Mouse (Mus musculus): Measurements from ENCODE around the gene Dab1. TPM values are rescaled to one million over a fixed set of nuclear protein-coding genes. Genes with fewer than 3 reads are reported as not detected.
A peak's percentile ranks its signal among the peaks of the same experiment; 100 is the strongest.

Gene Dab1
- polyA plus RNA-seq, 1 experiment from 2014 or later, result 3.8 TPM

- no peaks in the 10 kb centered on the region for H3K36me3 ChIP-seq
- 51% methylated on average over 7 of the region's 7 CpGs for WGBS
- H3K9ac ChIP-seq, result no peak overlapping the region
- ATAC-seq (ENCODE audit: borderline replicate concordance, extremely low read depth, low FRiP score, low TSS enrichment), result no peak
- H3K27ac ChIP-seq, result no peak overlapping the region
- no peaks in the 10 kb centered on the region for H3K4me1 ChIP-seq
- no peak overlapping the region for H3K4me2 ChIP-seq
- H3K4me3 ChIP-seq, result no peak overlapping the region
- H3K9me3 ChIP-seq, result no peaks in the 10 kb centered on the region
- H3K27me3 ChIP-seq, result no peaks in the 10 kb centered on the region
Observed at GRCm38 (mm10) chr4:104452587-104452986, 833.4 kb downstream of the Dab1 start.

GRCm38 (mm10) chr4:104455151-104455550, 836.0 kb downstream of the Dab1 start:
- H3K4me1 ChIP-seq, result no peaks in the 10 kb centered on the region
- no peaks in the 10 kb centered on the region for H3K9me3 ChIP-seq
- H3K36me3 ChIP-seq, result no peaks in the 10 kb centered on the region
- no peak overlapping the region for H3K4me2 ChIP-seq
- no peak overlapping the region for H3K27ac ChIP-seq
- no peak for ATAC-seq (ENCODE audit: borderline replicate concordance, extremely low read depth, low FRiP score, low TSS enrichment)
- H3K9ac ChIP-seq, result no peak overlapping the region
- whole genome bisulfite sequencing, result 28% methylated on average over 9 of the region's 9 CpGs
- H3K27me3 ChIP-seq, result no peaks in the 10 kb centered on the region
- no peak overlapping the region for H3K4me3 ChIP-seq

DNA sequence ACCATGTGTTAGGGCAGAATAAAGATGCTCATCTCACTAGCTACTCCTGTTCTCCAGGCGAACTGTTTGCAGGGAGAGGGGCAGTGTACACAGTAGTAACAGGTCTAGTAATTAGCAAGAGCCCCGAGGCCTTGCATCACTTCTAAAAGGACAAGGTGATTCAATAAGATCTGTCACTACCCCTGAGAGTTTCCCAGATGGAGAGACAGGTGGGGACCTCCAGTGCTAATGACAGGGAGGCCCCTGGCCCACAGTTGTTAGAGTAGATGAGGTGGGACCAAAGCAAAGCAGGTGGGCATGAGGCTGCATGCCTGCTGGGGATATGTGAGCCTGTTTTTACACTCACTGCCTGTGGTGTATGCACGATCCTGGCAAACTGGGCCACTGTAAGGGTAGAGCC, 836.6 kb downstream of the Dab1 start:
- H3K9me3 ChIP-seq, result no peaks in the 10 kb centered on the region
- no peaks in the 10 kb centered on the region for H3K4me1 ChIP-seq
- no peak overlapping the region for H3K4me3 ChIP-seq
- ATAC-seq (ENCODE audit: borderline replicate concordance, extremely low read depth, low FRiP score, low TSS enrichment), result no peak; the same call in 1 of the 2 replicates
- H3K27me3 ChIP-seq, result no peaks in the 10 kb centered on the region
- no peak overlapping the region for H3K27ac ChIP-seq
- H3K4me2 ChIP-seq, result no peak overlapping the region
- H3K36me3 ChIP-seq, result no peaks in the 10 kb centered on the region
- 56% methylated on average over 3 of the region's 3 CpGs for WGBS
- no peak overlapping the region for H3K9ac ChIP-seq

- Histone ChIP-seq H3K4me2 (no peak overlapping the region), H3K27ac (no peak overlapping the region), H3K9ac (no peak overlapping the region), H3K4me3 (no peak overlapping the region), H3K36me3 (no peaks in the 10 kb centered on the region), H3K4me1 (no peaks in the 10 kb centered on the region), H3K27me3 (no peaks in the 10 kb centered on the region), H3K9me3 (no peaks in the 10 kb centered on the region)
- WGBS, result 74% methylated on average over 7 of the region's 7 CpGs
- ATAC-seq (ENCODE audit: borderline replicate concordance, extremely low read depth, low FRiP score, low TSS enrichment), result no peak
Observed at GRCm38 (mm10) chr4:104456173-104456873, 837.2 kb downstream of the Dab1 start.

DNA sequence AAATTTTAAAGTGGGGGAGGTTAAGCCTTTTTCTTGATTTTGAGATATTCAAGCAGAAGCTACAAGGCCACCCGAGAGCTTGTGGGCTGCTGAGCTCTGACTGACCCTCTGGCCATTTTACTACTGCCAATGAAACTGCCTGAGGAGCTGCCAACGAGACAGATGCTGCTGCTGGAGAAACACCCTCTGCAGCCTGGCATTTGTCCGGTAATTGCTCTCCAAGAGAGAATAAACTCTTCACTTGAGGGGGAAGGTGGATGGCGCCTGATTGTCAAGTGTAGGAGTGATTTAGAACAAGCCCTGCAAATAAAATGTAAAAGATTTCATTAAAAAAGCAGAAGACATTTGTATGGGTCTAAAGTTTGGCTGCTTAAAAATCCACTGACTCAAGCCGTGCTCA, 839.6 kb downstream of the Dab1 start:
- Histone ChIP-seq H3K9me3 (no peaks in the 10 kb centered on the region), H3K4me1 (peaks cover 10% of the 10 kb centered on the region), H3K36me3 (no peaks in the 10 kb centered on the region), H3K9ac (no peak overlapping the region), H3K27me3 (no peaks in the 10 kb centered on the region), H3K4me3 (no peak overlapping the region), H3K4me2 (no peak overlapping the region), H3K27ac (no peak overlapping the region)
- 46% methylated on average over 5 of the region's 5 CpGs for WGBS
- no peak for ATAC-seq (ENCODE audit: borderline replicate concordance, extremely low read depth, low FRiP score, low TSS enrichment)

DNA sequence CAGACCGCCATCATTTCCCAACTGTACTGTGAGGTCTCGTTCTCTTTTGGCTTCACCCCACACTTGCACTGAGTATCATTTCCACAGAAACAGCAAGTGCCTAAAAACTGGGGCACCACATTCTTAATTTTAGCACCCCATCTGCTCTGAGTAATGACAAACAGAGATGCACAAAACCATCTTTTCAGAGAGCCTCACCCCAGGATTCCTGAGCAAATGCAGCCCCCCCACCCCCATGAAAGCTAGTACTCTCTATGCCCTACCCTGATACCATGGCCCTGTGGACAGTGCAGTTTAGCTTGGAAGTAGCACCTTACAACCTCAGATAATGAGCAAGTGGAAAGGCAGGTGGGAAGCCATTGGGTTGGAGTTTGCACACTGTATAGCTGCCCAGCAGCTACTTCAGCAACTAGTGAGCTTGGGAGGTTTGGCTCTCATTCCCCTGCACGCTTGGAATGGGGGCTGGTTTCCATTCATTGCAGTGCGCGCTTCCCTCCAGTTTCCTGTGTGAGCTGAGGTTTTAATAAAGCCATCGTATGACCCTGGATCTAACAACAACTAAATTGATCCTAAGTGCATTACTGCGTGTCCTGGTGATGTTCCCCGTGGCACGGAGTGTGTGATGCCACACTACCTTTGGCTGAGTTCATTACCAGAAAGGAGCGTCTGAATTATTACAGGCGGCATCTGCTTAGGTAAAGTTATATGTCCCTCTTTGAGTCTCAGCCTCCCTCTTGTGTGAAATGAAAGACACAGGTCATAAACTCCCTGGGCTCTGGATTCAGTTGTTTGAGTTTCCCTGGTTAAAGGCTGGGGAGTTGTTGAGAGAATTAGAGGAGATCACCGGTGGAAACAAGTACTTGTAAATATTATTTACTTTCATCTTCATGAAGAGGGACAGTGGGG, 842.2 kb downstream of the Dab1 start:
- 87% methylated on average over 12 of the region's 12 CpGs for WGBS
- Histone ChIP-seq H3K4me1 (peaks cover 14% of the 10 kb centered on the region), H3K36me3 (no peaks in the 10 kb centered on the region), H3K27me3 (no peaks in the 10 kb centered on the region), H3K27ac (no peak overlapping the region), H3K4me3 (no peak overlapping the region), H3K9me3 (no peaks in the 10 kb centered on the region), H3K4me2 (no peak overlapping the region), H3K9ac (no peak overlapping the region)
- no peak for ATAC-seq (ENCODE audit: borderline replicate concordance, extremely low read depth, low FRiP score, low TSS enrichment)

GRCm38 (mm10) chr4:104462932-104463780, 844.0 kb downstream of the Dab1 start:
- WGBS, result 58% methylated on average over 11 of the region's 11 CpGs
- Histone ChIP-seq H3K4me2 (no peak overlapping the region), H3K27me3 (no peaks in the 10 kb centered on the region), H3K9ac (no peak overlapping the region), H3K36me3 (no peaks in the 10 kb centered on the region), H3K9me3 (no peaks in the 10 kb centered on the region), H3K4me3 (no peak overlapping the region), H3K27ac (peak overlapping the region; percentile 68), H3K4me1 (peaks cover 14% of the 10 kb centered on the region)
- no peak for ATAC-seq (ENCODE audit: borderline replicate concordance, extremely low read depth, low FRiP score, low TSS enrichment)

DNA sequence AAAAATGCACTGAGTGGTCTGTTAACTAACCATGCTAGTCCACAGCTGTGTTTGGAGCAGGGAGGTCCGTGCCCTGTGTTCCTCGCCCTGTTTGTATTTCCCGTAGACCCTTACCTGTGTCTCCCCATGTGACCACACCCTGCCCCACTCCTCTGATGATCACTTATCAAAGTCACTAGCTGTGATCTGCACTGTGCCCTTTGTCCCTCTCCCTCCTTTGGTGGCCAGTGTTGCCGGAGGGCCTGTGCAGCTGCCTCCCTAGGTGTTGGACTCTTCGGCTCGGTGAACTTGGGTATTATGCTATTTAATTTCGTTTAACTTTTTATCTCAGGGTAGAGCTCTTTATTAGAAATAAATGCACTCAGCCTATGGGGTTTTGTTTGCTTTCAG, 844.6 kb downstream of the Dab1 start:
- Histone ChIP-seq H3K4me3 (no peak overlapping the region), H3K4me1 (peaks cover 14% of the 10 kb centered on the region), H3K27ac (peak overlapping the region; percentile 68), H3K9me3 (no peaks in the 10 kb centered on the region), H3K4me2 (no peak overlapping the region), H3K9ac (no peak overlapping the region), H3K36me3 (no peaks in the 10 kb centered on the region), H3K27me3 (no peaks in the 10 kb centered on the region)
- peak; percentile 23; the same call in 1 of the 2 replicates for ATAC-seq (ENCODE audit: borderline replicate concordance, extremely low read depth, low FRiP score, low TSS enrichment)
- 51% methylated on average over 7 of the region's 7 CpGs for WGBS

DNA sequence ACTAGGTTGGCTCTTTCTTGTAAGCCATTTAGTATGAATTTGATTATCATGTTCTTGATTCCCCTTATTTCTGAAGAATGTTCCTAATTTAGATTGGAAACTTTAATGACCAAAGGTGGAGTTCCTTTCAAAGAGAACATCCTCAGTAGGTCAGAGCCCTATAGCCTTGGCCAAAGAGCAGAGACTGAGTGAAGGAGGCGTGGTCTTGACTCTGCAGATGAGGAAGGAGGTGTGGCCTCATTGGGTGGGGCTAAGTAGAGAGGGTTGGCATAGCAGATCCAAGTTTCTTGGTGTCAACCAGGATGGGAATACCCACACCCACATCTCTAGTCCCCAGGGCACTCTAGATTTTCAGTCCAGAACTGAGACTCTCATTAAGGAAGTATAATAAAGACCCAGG, 846.4 kb downstream of the Dab1 start:
- Histone ChIP-seq H3K4me3 (no peak overlapping the region), H3K4me1 (peaks cover 14% of the 10 kb centered on the region), H3K27ac (no peak overlapping the region), H3K4me2 (no peak overlapping the region), H3K27me3 (no peaks in the 10 kb centered on the region), H3K9ac (no peak overlapping the region), H3K36me3 (no peaks in the 10 kb centered on the region), H3K9me3 (no peaks in the 10 kb centered on the region)
- 74% methylated on average over 1 of the region's 1 CpGs for WGBS
- no peak for ATAC-seq (ENCODE audit: borderline replicate concordance, extremely low read depth, low FRiP score, low TSS enrichment)

- Histone ChIP-seq H3K4me1 (peaks cover 4% of the 10 kb centered on the region; the same call in 1 of the 2 replicates), H3K4me2 (no peak overlapping the region), H3K36me3 (no peaks in the 10 kb centered on the region), H3K27me3 (no peaks in the 10 kb centered on the region), H3K9me3 (no peaks in the 10 kb centered on the region), H3K4me3 (no peak overlapping the region), H3K9ac (no peak overlapping the region), H3K27ac (no peak overlapping the region)
- no peak for ATAC-seq (ENCODE audit: borderline replicate concordance, extremely low read depth, low FRiP score, low TSS enrichment)
- 74% methylated on average over 3 of the region's 3 CpGs for WGBS
Observed at GRCm38 (mm10) chr4:104468666-104469065, 849.5 kb downstream of the Dab1 start.

- Histone ChIP-seq H3K4me1 (no peaks in the 10 kb centered on the region), H3K4me2 (no peak overlapping the region), H3K9ac (no peak overlapping the region), H3K4me3 (no peak overlapping the region), H3K27me3 (no peaks in the 10 kb centered on the region), H3K9me3 (no peaks in the 10 kb centered on the region), H3K36me3 (no peaks in the 10 kb centered on the region), H3K27ac (no peak overlapping the region)
- WGBS, result 71% methylated on average over 4 of the region's 4 CpGs
- ATAC-seq (ENCODE audit: borderline replicate concordance, extremely low read depth, low FRiP score, low TSS enrichment), result no peak
Observed at GRCm38 (mm10) chr4:104472915-104473314, 853.8 kb downstream of the Dab1 start.
